Mouse (Mus musculus) cerebellum, postnatal 36 days (tissue): ENCODE measurements around the gene 4930579F01Rik.
"Not testable (repeated sequence)": the region's sequence is repeated elsewhere in the genome, so short reads cannot be mapped to it uniquely, and the experiment has no call there.

Source experiments
- DNase-seq, 2 experiments: peaks; one replicate each; pipeline ENCODE4 v3.0.0; 2021 to 2022; ENCODE audit warnings: mixed read lengths in 2 of 2

4930579F01Rik gene

DNA sequence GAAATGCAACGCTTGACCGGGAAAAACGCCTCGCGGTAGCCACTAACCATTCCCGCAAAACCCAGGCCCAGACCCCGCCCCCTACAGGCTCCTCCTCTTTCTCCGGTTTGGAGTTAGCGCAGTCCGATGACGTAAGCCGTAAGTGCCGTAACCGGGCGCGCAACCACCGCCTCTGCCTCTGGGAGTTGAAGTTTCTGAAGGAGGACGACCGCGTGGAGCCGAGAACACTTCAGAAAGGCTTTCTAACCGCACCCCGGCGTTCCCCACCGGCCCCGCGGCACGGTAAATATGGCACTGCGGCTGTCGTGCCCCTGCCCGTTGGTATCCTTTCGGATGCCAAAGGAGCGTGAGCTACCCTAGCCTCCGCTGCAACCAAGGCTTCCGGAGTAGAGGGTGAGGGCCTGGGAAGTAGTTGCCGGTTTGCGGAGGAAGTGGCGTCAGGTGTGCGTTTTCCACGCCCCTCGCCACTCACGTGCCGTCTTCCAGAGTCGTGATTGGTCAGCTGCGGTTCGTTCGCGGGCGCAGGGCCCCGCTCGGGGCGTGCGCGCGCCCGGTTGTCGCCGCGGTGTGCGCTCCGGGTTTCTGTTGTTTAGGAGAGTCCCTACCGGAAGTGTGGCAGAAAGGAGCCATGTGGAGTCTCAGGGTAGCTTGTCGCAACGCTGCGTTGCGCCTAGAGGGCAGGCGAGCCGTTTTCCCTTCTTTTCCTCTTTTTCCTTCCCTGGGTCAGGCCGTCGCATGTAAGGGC is 50.1 kb downstream of the 4930579F01Rik start, which contains the start of gene Trmt10a:
TSS of gene Trmt10a (plus strand) at position 134 of the 745 bp plus-strand sequence.
- DNase-seq = peak; percentile 99

GRCm38 (mm10) chr3:138142733-138143314 is 50.8 kb downstream of the 4930579F01Rik start:
- DNase-seq = no peak

GRCm38 (mm10) chr3:138142052-138142732 is 51.4 kb downstream of the 4930579F01Rik start:
- peak in 1 of 2 experiments; percentile 22 for DNase-seq

GRCm38 (mm10) chr3:138139663-138140062 is 54.0 kb downstream of the 4930579F01Rik start:
- no peak for DNase-seq

DNA sequence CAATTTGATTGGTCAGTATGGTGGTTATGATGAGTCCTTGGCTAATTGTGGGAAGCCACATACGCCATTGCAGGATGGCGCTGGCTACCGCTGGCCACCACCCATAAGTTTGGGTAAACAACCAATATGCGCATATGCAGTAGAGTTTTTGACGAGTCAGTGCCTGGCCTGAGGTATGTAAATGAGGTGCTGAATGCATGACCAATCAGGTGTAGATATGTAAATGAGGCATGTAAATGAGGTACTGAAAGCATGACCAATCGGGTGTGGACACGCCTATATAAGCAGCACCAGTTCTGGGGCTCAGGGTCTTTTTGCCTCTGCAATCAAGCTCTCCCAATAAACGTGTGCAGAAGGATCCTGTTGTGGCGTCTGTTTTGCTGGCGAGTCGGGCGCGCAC is 55.5 kb downstream of the 4930579F01Rik start:
- DNase-seq = not testable (repeated sequence)

DNA sequence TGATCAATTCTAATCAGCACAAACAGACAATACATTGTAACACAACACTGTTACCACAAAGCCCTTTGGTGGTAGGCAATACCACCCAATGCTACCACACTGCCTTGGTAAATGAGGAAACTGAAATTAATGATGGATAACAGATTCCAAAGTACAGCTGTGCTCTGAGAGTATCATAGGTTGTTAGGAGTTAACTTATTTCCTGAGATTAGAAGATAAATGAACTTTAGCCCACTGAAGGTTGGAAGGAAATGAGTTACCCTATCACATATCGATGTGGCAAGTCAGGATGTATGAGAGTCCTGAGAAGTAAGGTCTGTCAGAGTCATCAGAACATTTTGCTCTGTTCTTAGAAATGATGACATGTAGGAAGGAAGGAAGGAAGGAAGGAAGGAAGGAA is 59.1 kb downstream of the 4930579F01Rik start:
- DNase-seq = no peak

DNA sequence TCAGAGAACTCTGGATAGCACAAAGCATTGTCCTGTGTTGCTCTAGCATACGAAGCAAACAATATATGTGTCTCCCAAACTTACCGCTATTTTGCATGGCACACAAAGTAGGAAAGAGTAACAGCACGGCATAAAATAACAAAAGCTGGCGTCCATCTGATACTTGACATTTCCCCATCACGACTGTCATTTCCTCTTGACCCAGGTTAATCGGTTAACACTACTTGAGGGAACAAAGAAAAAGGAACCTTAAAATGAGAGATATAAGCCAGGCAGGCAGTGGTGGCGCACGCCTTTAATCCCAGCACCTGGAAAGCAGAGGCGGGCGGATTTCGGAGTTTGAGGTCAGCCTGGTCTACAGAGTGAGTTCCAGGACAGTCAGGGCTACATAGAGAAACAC is 59.7 kb downstream of the 4930579F01Rik start:
- no peak for DNase-seq

- no peak for DNase-seq
Observed at GRCm38 (mm10) chr3:138133463-138133862, 60.2 kb downstream of the 4930579F01Rik start.

DNA sequence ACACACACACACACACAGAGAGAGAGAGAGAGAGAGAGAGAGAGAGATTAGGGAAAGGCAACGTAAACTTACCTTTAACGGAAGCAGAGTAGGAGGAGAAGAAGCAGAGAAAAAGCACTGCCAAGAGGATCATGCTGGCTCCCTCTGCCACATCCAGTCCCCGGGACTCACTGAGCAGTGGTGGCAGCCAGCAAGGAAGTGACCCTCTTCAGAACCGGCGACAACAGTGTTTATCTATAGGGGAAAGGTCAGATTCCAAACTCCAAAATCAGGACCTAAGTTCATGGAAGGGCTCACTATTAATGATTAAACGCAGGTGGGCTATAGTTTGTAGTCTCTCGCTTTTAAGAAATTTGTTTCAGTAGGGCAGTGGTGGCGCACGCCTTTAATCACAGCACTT is 62.5 kb downstream of the 4930579F01Rik start:
- no peak for DNase-seq

DNA sequence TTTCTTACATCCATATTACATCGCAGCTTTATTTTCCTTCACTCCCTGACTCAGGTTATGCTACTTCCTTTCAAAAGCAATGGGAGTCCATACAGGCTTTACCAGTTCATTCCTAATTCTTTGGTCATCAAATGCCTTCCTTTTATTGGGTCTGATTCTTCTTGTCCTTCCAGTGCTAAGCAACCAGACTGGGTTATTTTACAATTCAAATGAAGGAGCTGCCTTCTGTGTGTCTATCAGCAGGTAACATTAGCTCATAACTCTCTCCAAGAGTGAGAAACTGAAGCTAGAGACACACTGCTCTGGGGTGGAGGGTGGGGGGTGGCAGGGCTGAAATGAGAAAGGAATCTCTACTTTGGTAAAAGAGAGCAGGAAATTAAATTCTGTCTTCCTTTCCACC is 62.9 kb downstream of the 4930579F01Rik start:
- no peak for DNase-seq

DNA sequence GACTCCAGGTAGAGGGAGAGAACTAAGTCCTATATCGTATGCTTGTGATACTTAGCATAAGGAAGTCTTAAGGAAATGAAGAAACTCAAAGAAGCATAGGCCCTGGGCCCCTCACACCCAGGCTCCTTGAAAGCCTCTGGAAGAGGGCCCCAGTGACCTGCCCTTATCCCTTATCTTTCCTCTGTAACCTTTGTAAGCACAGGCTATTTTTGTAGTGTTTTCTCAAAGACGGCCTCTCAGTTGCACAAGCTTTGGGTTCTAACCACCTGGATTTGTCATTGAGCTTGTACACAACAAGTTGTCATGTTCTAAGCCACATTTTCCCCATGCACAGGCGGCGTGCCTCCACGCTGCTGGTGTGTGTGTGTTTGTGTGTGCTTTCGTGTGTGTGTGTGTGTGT is 64.5 kb downstream of the 4930579F01Rik start:
- no peak for DNase-seq

DNA sequence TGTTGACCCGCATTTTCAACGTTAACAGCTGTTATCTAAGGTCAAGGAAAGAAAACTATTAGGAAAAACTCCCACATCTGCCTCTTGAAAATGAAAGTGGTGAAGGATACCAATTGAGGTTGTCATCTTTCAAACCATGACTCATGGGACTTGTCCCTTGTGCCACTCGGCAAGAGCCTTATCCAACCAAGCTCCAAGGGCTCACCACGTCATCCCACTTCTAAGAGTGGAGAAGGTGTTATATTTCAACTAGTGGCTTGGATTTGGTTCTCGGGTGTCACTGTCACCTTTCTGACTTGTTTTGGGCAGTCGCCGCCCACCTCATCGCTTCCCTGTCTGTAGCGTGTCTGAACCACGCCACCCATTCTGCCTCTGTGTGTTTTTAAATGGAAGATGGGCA is 69.8 kb downstream of the 4930579F01Rik start:
- DNase-seq = no peak

- no peak for DNase-seq
Observed at GRCm38 (mm10) chr3:138121461-138121860, 72.2 kb downstream of the 4930579F01Rik start.

DNA sequence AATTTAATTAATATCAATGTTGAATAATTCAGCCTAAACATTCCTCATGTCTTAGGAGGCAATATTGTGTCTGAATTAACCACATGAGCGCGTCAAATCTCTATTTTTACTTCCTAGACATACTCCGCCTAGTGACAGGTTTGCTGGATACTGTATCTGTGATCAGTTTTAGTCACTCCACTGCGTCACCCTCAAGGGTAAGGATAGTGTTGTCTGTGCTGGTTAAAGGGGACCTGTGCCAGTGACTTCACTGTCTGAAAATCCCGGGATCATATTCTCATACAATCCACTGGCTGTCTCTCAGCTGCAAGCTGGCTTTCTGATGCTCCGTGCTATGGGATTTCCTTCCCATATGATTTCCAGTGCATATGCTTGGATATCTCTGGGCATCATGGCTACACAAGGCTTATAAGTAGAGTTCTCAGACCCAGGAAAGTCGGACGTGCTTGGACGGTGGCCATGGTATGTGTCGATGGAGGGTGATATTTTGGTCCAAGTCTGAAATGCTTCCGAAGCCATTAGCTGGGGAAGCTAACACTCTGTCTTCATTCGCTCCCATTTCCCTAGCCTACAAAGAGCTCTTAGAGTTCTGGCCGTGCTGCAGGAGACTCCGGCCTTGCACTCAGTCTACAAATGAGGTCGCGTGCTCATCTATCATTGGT is 74.0 kb downstream of the 4930579F01Rik start:
- DNase-seq = no peak

DNA sequence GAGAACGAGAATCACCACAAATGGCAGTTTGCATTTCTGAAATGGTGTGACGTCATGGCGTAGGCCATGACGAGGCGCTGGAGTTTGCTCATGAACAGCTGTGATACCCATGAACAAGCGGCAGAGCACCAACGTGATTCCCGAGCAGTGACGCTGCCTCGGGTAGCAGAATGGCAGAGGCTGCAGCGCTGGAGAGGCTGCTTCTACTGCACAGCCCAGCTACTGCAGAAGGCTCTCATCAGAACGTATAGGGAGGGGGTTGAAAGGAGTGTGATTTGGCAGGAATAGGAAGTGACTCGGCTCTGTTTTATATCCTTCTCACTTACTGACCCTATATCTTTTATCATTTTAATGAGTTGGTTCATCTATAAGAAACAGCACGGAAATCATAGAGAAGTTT is 74.8 kb downstream of the 4930579F01Rik start:
- DNase-seq = no peak

DNA sequence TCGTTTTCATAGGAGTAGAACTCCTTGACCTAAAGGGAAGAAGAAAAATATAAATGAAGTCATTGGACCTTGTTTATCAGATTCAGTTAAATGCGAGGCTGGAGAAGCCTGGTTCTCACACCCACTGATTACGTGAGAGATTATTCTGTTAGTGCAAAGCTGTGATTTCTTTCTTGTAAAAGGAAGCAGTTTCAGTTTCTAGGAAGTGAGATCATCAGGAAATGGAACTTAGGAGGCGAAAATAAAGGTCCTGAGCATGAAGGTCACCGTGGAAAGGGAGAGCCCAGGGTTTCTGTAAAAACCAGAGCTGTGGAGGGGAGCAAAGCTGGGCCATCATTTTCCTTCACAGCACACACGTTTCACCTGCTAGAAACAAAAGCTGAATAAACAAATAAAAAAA is 75.2 kb downstream of the 4930579F01Rik start:
- DNase-seq = no peak

DNA sequence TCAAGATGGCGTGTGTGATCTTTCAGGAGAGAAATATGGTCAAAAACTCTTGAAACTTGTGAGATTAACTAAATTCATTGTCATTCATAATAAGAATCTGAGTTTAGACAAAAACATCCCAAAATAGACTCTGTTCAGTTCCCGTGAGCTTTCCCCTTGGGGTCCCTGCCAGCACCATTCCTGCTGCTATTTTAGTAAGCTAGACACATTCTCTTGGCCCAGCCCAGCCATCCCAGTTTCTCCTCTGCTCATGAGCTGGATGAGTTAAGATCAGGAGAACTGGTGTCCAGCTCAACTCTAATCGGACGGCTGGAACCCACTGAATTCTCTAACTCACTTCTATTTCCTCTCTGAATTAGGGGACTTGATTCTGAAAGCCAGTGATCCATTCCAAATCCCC is 76.8 kb downstream of the 4930579F01Rik start:
- no peak for DNase-seq

- DNase-seq = no peak
Observed at GRCm38 (mm10) chr3:138114106-138114505, 79.5 kb downstream of the 4930579F01Rik start.
